Mouse (Mus musculus): ENCODE measurements around the gene Ints5. TPM values are rescaled to one million over a fixed set of nuclear protein-coding genes. Genes with fewer than 3 reads are reported as not detected.
"Not testable (repeated sequence)": the region's sequence is repeated elsewhere in the genome, so short reads cannot be mapped to it uniquely, and the experiment has no call there.

Gene Ints5
- polyA plus RNA-seq, 1 experiment from 2014 or later, result 25.0 TPM

DNA sequence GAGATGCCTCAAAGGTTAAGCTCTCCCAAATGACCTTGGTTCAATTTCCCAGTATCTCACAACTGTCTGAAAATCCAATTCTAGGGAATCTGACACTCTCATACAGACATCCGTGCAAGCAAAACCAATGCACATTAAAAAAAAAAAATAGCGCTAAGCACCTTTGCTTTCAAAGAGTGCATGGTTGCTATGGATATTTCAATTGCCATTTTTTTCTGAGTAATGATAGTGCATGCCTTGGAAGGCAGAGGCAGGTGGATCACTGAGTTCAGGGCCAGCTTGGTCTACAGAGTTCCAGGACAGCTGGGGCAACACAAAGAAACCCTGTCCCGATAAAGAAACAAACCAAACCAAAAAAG is 11.8 kb upstream of the Ints5 start:
- 0 out of 2 replicates have a peak, but pooled peaks cover 3% of the 10 kb centered on the region for H3K4me1 ChIP-seq (ENCODE audit: control insufficient read depth, insufficient read depth, low read length)
- peak overlapping the region; percentile 94 for H3K4me2 ChIP-seq (ENCODE audit: low read length)
- 20% methylated on average over 3 of the region's 3 CpGs for WGBS
- ATAC-seq (no peak), DNase-seq (ENCODE audit: low spot score) (no peak)
- peaks cover 22% of the 10 kb centered on the region for H3K36me3 ChIP-seq (ENCODE audit: control insufficient read depth, insufficient read depth, low read length)
- H3K9ac ChIP-seq (ENCODE audit: low read length), result peak overlapping the region; percentile 83
- H3K27me3 ChIP-seq (replicated peaks; ENCODE audit: control insufficient read depth, insufficient read depth, low read length), result no peaks in the 10 kb centered on the region
- no peaks in the 10 kb centered on the region for H3K9me3 ChIP-seq (replicated peaks; ENCODE audit: control insufficient read depth, low read length)
- H3K4me3 ChIP-seq (ENCODE audit: low read depth, low read length), result peak overlapping the region; percentile 67
- no peak overlapping the region for H3K27ac ChIP-seq (ENCODE audit: low read depth, low read length)

DNA sequence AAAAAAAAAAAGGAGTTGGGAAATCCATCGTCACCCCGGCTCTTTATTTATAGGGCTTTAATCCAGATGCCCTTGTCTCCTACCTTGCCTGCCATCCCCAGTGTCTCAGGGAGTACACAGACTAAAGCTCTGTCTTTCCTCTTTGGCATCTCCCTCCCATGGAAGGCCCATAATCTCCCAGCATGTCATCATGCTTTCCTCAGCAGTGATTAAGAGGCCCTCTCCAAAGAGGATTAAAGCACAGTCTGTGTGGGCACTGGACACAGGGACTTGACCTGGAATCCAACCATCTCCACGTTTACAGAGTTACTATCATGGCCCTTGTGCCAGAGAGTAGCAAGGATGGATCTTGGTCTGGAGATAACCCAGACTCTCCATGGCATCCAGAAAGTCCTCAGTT is 9.2 kb upstream of the Ints5 start, which contains the start of the genes Lbhd1 and Gm49403:
Lbhd1 (plus strand) TSS at position 117 of the 400 bp plus-strand sequence.
Gm49403 (plus strand) TSS at position 315 of the 400 bp plus-strand sequence.
- DNase-seq (ENCODE audit: low spot score), result no peak
- Histone ChIP-seq H3K36me3 (ENCODE audit: control insufficient read depth, insufficient read depth, low read length) (no peaks in the 10 kb centered on the region), H3K9me3 (replicated peaks; ENCODE audit: control insufficient read depth, low read length) (no peaks in the 10 kb centered on the region), H3K4me3 (ENCODE audit: low read depth, low read length) (no peak within 1 kb of the TSS), H3K4me1 (ENCODE audit: control insufficient read depth, insufficient read depth, low read length) (peaks cover 7% of the 10 kb centered on the region; the same call in 1 of the 2 replicates), H3K4me2 (ENCODE audit: low read length) (no peak within 1 kb of the TSS), H3K27ac (ENCODE audit: low read depth, low read length) (no peak within 1 kb of the TSS), H3K27me3 (replicated peaks; ENCODE audit: control insufficient read depth, insufficient read depth, low read length) (no peaks in the 10 kb centered on the region), H3K9ac (ENCODE audit: low read length) (no peak within 1 kb of the TSS)
- WGBS, result 73% methylated on average over 3 of the region's 3 CpGs
- ATAC-seq, result no peak

DNA sequence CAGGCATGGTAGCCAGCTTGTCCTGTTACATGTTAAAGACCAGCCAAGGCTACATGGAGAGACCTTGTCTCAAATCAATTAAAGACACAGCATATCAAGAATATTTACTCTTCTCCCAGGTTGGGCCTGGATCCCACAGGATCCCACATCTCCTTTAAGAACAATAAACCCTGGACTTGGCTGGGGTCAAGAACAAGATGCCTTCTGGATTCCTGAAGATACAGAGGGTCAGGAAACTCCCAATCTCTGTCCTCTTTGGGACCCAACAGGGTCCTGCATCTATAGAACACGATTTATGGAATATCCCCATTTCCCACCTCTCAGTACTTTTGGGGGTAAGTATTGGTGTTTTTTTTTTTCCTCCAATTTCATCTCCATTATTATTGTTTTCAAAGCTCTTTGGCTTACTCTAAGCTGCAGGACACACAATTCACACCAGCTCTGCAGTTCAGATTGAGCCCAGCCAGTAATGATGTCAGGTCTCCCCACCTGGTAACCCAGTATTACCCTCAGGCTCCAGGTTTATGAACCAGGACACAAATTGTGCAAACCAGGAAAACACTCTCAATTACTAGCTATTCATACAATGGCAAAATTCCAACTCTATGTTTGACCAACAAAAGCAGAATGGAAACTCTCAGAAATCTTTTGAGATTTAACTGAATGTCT is 5.8 kb upstream of the Ints5 start:
- no peak for DNase-seq (ENCODE audit: low spot score)
- 58% methylated on average over 1 of the region's 1 CpGs for WGBS
- Histone ChIP-seq H3K4me3 (ENCODE audit: low read depth, low read length) (no peak overlapping the region), H3K4me1 (ENCODE audit: control insufficient read depth, insufficient read depth, low read length) (peaks cover 9% of the 10 kb centered on the region; the same call in 1 of the 2 replicates), H3K27ac (ENCODE audit: low read depth, low read length) (no peak overlapping the region), H3K36me3 (ENCODE audit: control insufficient read depth, insufficient read depth, low read length) (peaks cover 7% of the 10 kb centered on the region; the same call in 1 of the 2 replicates), H3K9ac (ENCODE audit: low read length) (peak overlapping the region; percentile 77), H3K4me2 (ENCODE audit: low read length) (peak overlapping the region; percentile 76; the same call in 1 of the 2 replicates), H3K9me3 (replicated peaks; ENCODE audit: control insufficient read depth, low read length) (no peaks in the 10 kb centered on the region), H3K27me3 (replicated peaks; ENCODE audit: control insufficient read depth, insufficient read depth, low read length) (no peaks in the 10 kb centered on the region)
- no peak for ATAC-seq

DNA sequence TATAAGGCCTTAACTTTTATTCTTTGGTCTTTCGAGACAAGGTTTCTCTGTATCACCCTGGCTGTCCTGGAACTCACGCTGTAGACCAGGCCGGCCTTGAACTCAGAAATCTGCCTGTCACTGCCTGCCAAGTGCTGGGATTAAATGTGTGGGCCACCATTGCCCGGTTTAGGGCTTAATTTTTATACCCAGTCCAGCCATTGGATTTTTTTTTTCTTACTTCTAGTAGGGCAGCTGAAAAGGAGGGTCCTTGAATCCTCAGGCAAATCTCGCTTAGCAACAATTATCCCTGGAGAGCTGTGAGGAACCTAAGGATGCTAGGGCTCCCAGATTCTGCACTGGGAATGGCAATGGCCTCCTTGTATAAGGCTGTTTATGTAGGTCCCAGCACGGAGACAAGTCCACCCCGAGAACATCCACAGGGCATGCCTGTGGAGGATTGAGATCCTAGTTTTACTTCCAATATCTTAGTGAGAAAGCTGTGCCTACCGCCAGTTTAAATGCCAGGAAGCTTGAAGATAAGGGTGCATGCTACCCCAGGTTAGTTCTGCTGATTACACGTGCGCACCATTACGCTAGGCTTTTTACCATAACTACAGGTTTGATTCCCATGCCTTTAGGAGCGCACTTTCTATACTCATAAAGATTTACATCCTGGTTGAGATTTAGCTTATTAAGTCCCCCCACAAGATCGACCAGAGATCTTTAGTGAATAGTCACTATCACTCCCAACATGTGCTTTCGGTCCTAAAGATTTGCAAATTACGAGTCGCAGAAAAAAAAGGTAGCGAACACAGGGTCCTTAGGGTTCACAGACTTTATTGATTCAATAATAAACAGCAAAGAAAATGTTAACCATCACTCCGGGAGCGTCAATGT is 5.0 kb upstream of the Ints5 start:
- peaks cover 7% of the 10 kb centered on the region; the same call in 1 of the 2 replicates for H3K36me3 ChIP-seq (ENCODE audit: control insufficient read depth, insufficient read depth, low read length)
- H3K27me3 ChIP-seq (replicated peaks; ENCODE audit: control insufficient read depth, insufficient read depth, low read length), result no peaks in the 10 kb centered on the region
- peak overlapping the region; percentile 76 for H3K4me2 ChIP-seq (ENCODE audit: low read length)
- peak overlapping the region; percentile 77 for H3K9ac ChIP-seq (ENCODE audit: low read length)
- 17% methylated on average over 19 of the region's 19 CpGs for WGBS
- H3K4me1 ChIP-seq (ENCODE audit: control insufficient read depth, insufficient read depth, low read length), result peaks cover 9% of the 10 kb centered on the region; the same call in 1 of the 2 replicates
- DNase-seq (ENCODE audit: low spot score) (peak; percentile 13), ATAC-seq (no peak)
- H3K4me3 ChIP-seq (ENCODE audit: low read depth, low read length), result peak overlapping the region; percentile 67
- H3K9me3 ChIP-seq (replicated peaks; ENCODE audit: control insufficient read depth, low read length), result no peaks in the 10 kb centered on the region
- H3K27ac ChIP-seq (ENCODE audit: low read depth, low read length), result peak overlapping the region; percentile 67

DNA sequence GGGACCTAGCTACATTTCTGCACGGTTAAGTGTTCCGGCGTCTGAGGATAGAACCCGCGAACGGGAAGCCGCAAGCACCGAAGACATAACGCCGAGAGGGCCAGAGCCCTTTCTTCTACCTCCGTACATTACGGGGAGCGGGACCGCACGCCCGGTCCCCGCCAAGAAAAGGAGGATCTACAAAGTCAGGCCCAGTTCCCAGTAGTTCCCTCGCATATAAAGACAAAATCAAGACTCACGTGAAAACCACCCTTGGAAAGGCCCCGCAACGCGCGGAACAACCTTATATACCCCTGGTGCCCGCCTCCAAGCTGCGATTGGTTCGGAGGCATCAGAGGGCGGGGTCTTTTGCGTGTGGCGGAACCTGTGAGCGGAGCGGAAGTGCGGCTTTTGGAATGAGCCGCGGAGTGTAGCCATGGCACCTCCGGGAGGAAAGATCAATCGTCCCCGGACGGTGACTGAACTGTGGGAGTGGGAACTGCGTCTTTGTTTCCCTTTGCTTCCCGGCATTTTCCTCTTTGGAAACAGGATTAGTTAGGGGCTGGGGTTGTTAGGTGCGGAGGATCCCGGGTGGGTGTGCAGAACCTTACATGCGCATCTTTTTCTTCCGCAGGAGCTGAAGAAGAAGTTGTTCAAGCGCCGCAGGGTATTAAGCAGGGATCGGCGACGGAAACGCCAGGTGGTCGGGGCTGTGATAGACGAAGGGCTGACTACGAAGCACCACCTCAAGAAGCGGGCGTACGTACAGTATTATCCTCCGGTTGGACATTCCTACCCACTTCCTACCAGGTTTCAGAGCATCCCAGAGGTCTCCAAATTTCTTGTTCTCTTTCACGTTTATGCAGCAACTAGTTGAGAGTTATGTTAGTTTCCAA is 4.1 kb upstream of the Ints5 start, which contains the start of the genes 1810009A15Rik and Gm49416:
1810009A15Rik (plus strand) TSS at position 343 of the 875 bp plus-strand sequence.
Gm49416 (plus strand) TSS at position 416 of the 875 bp plus-strand sequence.
- DNase-seq (ENCODE audit: low spot score) (peak; percentile 99), ATAC-seq (peak; percentile 97)
- Histone ChIP-seq H3K4me2 (ENCODE audit: low read length) (peak within 1 kb of the TSS; percentile 76), H3K9ac (ENCODE audit: low read length) (peak within 1 kb of the TSS; percentile 77), H3K9me3 (replicated peaks; ENCODE audit: control insufficient read depth, low read length) (no peaks in the 10 kb centered on the region), H3K4me1 (ENCODE audit: control insufficient read depth, insufficient read depth, low read length) (peaks cover 12% of the 10 kb centered on the region), H3K27ac (ENCODE audit: low read depth, low read length) (peak within 1 kb of the TSS; percentile 76), H3K36me3 (ENCODE audit: control insufficient read depth, insufficient read depth, low read length) (peaks cover 7% of the 10 kb centered on the region; the same call in 1 of the 2 replicates), H3K27me3 (replicated peaks; ENCODE audit: control insufficient read depth, insufficient read depth, low read length) (no peaks in the 10 kb centered on the region), H3K4me3 (ENCODE audit: low read depth, low read length) (peak within 1 kb of the TSS; percentile 67)
- WGBS, result under 1% methylated on average over 58 of the region's 58 CpGs

DNA sequence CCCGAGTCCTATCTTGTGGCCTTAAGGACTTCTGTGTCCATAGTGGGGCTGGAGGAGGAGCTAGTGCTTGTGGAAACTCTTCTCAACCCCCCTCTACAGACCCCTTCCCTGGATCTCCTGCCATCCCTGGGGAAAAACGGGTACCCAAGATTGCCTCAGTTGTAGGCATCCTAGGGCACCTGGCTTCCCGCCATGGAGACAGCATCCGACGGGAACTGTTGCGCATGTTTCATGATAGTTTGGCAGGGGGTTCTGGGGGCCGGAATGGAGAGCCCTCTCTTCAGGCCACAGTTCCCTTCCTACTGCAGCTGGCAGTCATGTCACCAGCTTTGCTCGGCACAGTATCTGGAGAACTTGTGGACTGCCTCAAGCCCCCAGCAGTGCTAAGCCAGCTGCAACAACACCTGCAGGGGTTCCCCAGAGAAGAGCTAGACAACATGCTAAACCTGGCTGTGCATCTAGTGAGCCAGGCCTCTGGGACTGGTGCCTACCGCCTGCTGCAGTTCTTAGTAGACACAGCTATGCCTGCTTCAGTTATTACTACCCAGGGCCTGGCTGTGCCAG is 2.7 kb downstream of the Ints5 start:
- 92% methylated on average over 9 of the region's 9 CpGs for WGBS
- no peak overlapping the region for H3K27ac ChIP-seq (ENCODE audit: low read depth, low read length)
- no peaks in the 10 kb centered on the region for H3K27me3 ChIP-seq (replicated peaks; ENCODE audit: control insufficient read depth, insufficient read depth, low read length)
- DNase-seq (ENCODE audit: low spot score), result no peak
- ATAC-seq, result no peak
- no peak overlapping the region for H3K9ac ChIP-seq (ENCODE audit: low read length)
- H3K4me2 ChIP-seq (ENCODE audit: low read length), result no peak overlapping the region
- peaks cover 24% of the 10 kb centered on the region for H3K4me1 ChIP-seq (ENCODE audit: control insufficient read depth, insufficient read depth, low read length)
- H3K4me3 ChIP-seq (ENCODE audit: low read depth, low read length), result no peak overlapping the region
- no peaks in the 10 kb centered on the region for H3K9me3 ChIP-seq (replicated peaks; ENCODE audit: control insufficient read depth, low read length)
- H3K36me3 ChIP-seq (ENCODE audit: control insufficient read depth, insufficient read depth, low read length), result peaks cover 25% of the 10 kb centered on the region

DNA sequence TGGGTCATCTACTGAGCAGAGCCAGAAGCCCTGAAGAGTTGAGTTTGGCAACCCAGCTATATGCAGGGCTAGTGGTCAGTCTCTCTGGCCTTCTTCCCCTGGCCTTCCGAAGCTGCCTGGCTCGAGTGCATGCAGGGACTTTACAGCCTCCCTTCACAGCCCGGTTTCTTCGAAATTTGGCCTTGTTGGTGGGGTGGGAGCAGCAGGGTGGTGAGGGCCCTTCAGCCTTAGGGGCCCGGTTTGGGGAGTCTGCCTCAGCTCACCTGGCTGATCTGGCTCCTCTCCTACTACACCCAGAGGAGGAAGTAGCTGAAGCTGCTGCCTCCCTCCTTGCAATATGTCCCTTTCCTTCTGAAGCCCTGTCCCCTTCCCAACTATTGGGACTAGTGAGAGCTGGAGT is 3.4 kb downstream of the Ints5 start:
- not testable (repeated sequence) for ATAC-seq; H3K4me3 ChIP-seq (ENCODE audit: low read depth, low read length); H3K27me3 ChIP-seq (replicated peaks; ENCODE audit: control insufficient read depth, insufficient read depth, low read length); H3K4me2 ChIP-seq (ENCODE audit: low read length); H3K9ac ChIP-seq (ENCODE audit: low read length); DNase-seq (ENCODE audit: low spot score); H3K9me3 ChIP-seq (replicated peaks; ENCODE audit: control insufficient read depth, low read length); H3K27ac ChIP-seq (ENCODE audit: low read depth, low read length)
- 96% methylated on average over 5 of the region's 5 CpGs for WGBS
- peaks cover 22% of the 10 kb centered on the region for H3K36me3 ChIP-seq (ENCODE audit: control insufficient read depth, insufficient read depth, low read length)
- peaks cover 24% of the 10 kb centered on the region for H3K4me1 ChIP-seq (ENCODE audit: control insufficient read depth, insufficient read depth, low read length)
